Mouse (Mus musculus) liver, postnatal 0 days (tissue): ENCODE measurements at regions not wholly inside any gene's neighbourhood (a gene's known extent, or its start where the extent isn't known, plus 50 kb on each side); places are given as distances from the start of the nearest gene placed in this dataset.

Source experiments
- ATAC-seq: fragments of 200-750 bp; cut with Nextera tagmentation; 2 replicates; pipeline ENCODE4 v1.8.0; 2017; ENCODE audit warnings: mild to moderate bottlenecking, moderate library complexity
- DNase-seq: peaks from one replicate; pipeline ENCODE4 v3.0.0-alpha.2; 2016
- H3K27ac ChIP-seq: fragments of 300-500 bp; sonication (generic); 2 replicates; pipeline ENCODE4 v1.5.1; 2014; ENCODE audit warnings: antibody characterized with exemption, moderate library complexity, mild to moderate bottlenecking, low read depth
- H3K27me3 ChIP-seq: fragments of 300-500 bp; sonication (generic); 2 replicates; pipeline ENCODE4 v1.6.1; 2014; ENCODE audit warnings: low read length, control low read depth, mixed read lengths; ENCODE audit not compliant: insufficient read depth
- H3K36me3 ChIP-seq: fragments of 300-500 bp; sonication (generic); replicated peaks from 2 replicates; pipeline ENCODE4 v1.6.1; 2014; ENCODE audit warnings: mild to moderate bottlenecking, control low read depth, low read length, moderate library complexity, mixed read lengths; ENCODE audit not compliant: insufficient read depth
- H3K4me1 ChIP-seq: fragments of 300-500 bp; sonication (generic); 2 replicates; pipeline ENCODE4 v1.6.1; 2014; ENCODE audit warnings: antibody characterized with exemption, mild to moderate bottlenecking, control low read depth; ENCODE audit not compliant: insufficient read depth
- H3K4me2 ChIP-seq: fragments of 300-500 bp; sonication (generic); 2 replicates; pipeline ENCODE4 v1.6.1; 2014; ENCODE audit warnings: low read depth, mild to moderate bottlenecking, low read length, moderate library complexity, mixed read lengths
- H3K4me3 ChIP-seq: fragments of 300-500 bp; sonication (generic); 2 replicates; pipeline ENCODE4 v1.5.1; 2014; ENCODE audit warnings: low read depth, low read length
- H3K9ac ChIP-seq: fragments of 300-500 bp; sonication (generic); replicated peaks from 2 replicates; pipeline ENCODE4 v1.6.1; 2014; ENCODE audit warnings: mild to moderate bottlenecking, moderate library complexity
- H3K9me3 ChIP-seq: fragments of 300-500 bp; sonication (generic); 2 replicates; pipeline ENCODE4 v1.6.1; 2016; ENCODE audit warnings: mild to moderate bottlenecking, control low read depth, low read length, mixed read lengths
- CTCF ChIP-seq: sonication (generic); IDR thresholded peaks from 2 replicates; pipeline ENCODE4 v1.5.1; 2016; ENCODE audit warnings: antibody characterized with exemption, low read depth
- EP300 ChIP-seq: IDR thresholded peaks from 2 replicates; pipeline ENCODE4 v1.6.1; 2016; ENCODE audit warnings: antibody characterized with exemption, low read depth, mild to moderate bottlenecking
- WGBS: fragments of 180-500 bp; shearing (Covaris S2); extraction: QIAGEN DNeasy Blood & Tissue Kit; methylation state at CpG from one replicate; pipeline ENCODE4 v1.1.7; 2014; ENCODE audit not compliant: insufficient replicate concordance; 5-methylcytosine and 5-hydroxymethylcytosine counted together

DNA sequence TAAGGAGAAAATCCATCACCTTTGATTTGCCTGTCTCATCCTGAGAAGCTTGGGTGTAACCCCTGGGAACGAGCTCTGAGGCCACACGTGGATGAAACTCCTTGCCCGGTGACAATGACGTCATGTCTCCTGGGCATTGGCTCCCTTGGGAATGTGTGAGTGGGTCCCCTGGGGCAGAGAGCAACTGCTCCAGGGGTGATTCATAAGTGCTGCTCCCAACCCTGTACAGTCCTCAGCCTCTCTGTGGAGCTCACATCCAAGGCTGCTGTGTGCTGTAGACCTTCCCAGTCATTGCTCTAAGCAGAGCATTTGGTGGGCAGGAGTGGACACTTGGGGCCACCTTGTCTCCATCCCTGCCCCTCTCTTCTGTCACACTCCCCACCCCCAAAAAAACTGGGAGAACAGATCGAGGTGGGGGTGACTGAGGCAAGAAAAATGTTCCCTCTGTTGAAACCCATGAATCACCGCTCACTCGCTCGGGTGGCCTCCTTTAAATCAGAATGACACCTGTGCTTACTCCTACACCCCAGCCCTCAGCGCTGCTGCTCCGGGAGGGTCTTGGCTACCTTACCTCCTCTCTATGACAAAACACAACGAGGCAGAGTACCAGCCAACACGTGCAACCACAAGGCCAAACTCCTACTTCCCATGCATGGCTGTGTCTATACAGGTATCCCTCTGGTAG, 321.3 kb downstream of the Sox9 start:
- Histone ChIP-seq H3K9me3 (no peaks in the 10 kb centered on the region), H3K4me1 (peaks cover 8% of the 10 kb centered on the region), H3K27me3 (no peaks in the 10 kb centered on the region), H3K4me3 (no peak overlapping the region), H3K27ac (no peak overlapping the region), H3K4me2 (no peak overlapping the region), H3K36me3 (no peaks in the 10 kb centered on the region), H3K9ac (no peak overlapping the region)
- no peak for TF ChIP-seq EP300
- TF ChIP-seq CTCF, result no peak
- 78% methylated on average over 12 of the region's 12 CpGs for WGBS
- ATAC-seq (no peak), DNase-seq (no peak)

DNA sequence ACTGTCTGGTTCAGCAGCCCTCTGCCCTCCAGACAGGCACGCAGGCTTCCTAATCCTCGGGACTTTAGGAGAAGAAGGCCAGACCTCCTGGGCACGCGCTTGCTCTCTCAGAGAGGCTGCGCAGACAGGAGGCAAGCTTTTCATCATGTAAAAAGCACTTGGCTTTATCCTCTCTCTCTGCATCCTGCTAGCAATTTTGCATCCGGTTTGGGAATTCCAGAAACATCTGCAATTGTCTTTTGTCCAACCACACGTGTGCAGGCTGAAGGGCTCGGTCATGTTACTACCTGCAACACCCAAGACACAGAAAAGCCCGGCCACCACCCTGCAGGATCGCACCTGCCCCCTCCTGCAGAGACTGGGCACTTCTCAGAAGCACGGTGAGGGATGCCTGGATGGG, 323.3 kb downstream of the Sox9 start:
- Histone ChIP-seq H3K4me2 (no peak overlapping the region), H3K9ac (no peak overlapping the region), H3K9me3 (no peaks in the 10 kb centered on the region), H3K27me3 (no peaks in the 10 kb centered on the region), H3K27ac (no peak overlapping the region), H3K4me1 (peaks cover 8% of the 10 kb centered on the region), H3K4me3 (no peak overlapping the region), H3K36me3 (no peaks in the 10 kb centered on the region)
- DNase-seq (no peak), ATAC-seq (no peak)
- no peak for TF ChIP-seq EP300
- TF ChIP-seq CTCF, result no peak
- 75% methylated on average over 11 of the region's 11 CpGs for WGBS

DNA sequence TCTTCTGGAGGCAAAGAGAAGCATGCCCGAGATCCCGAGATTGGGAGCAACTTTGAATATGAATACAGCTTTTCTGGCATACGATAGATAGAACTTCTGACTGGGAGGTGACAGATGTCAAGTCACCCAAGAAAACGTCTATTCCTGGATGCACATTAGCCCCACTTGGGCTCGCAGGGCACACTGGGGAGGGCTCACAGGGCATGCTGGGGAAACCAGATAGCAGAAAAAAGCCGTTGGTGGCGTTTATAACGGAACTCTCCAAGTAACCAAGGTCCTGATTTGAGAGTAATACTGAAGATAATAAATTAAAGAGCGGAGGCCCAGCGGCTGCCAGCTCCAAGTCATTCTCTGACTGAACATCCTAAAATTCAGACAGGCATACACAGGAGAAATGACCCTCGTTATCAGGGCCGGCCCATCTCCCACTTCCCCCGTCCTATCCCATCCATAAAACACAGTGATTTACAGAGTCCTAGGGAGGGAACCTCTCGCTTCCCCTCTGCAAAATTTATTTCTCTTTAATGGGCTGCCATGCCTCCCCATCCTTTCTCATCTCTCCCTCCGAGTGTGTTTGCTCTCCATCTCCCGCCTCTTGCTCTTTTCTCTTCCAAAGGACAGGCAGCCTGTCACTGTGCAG, 325.3 kb downstream of the Sox9 start:
- Histone ChIP-seq H3K27me3 (no peaks in the 10 kb centered on the region), H3K4me1 (no peaks in the 10 kb centered on the region), H3K9me3 (no peaks in the 10 kb centered on the region), H3K4me2 (no peak overlapping the region), H3K27ac (no peak overlapping the region), H3K4me3 (no peak overlapping the region), H3K9ac (no peak overlapping the region), H3K36me3 (no peaks in the 10 kb centered on the region)
- ATAC-seq, result peak; percentile 21; the same call in 1 of the 2 replicates
- peak; percentile 84 for TF ChIP-seq EP300
- no peak for TF ChIP-seq CTCF
- 51% methylated on average over 16 of the region's 16 CpGs for WGBS
- no peak for DNase-seq

DNA sequence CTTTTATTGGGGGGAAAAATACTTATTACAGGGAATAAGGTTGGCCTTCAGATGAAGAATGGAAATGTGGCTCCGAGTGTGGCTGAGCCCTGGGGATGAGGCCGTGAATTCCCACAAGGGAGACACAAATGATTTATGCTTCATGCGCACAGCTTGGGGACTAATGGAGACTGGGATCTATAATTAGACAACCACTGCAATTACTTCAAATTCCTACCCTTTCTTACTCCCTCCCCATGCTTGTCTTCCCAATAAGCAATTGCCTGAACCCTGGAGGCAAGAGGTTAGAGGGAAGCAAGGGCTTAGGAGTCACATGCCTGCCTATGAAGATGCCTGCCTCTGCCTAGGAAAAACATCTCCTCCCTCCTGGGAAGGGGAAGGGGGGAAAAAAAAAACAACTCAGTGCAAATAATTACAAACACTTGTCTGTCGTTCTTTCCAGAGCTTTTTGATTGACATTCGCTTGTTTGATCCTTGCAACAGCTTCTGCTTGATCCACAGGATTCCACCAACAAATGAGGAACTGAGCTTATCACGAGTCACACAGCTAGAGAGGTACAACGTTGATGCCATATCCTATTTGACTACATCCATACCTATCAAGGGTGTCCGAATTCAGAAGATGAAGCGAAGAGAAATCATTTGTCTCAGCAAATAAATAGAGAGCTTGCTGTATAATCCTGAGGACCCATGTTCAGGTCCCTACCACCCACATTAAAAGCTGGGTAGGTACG, 326.1 kb downstream of the Sox9 start:
- H3K9ac ChIP-seq, result no peak overlapping the region
- TF ChIP-seq CTCF (no peak), EP300 (no peak)
- no peak overlapping the region for H3K27ac ChIP-seq
- no peak for ATAC-seq
- 52% methylated on average over 10 of the region's 10 CpGs for WGBS
- H3K27me3 ChIP-seq, result no peaks in the 10 kb centered on the region
- no peak for DNase-seq
- no peak overlapping the region for H3K4me3 ChIP-seq
- H3K36me3 ChIP-seq, result no peaks in the 10 kb centered on the region
- H3K9me3 ChIP-seq, result no peaks in the 10 kb centered on the region
- H3K4me2 ChIP-seq, result no peak overlapping the region
- H3K4me1 ChIP-seq, result no peaks in the 10 kb centered on the region

DNA sequence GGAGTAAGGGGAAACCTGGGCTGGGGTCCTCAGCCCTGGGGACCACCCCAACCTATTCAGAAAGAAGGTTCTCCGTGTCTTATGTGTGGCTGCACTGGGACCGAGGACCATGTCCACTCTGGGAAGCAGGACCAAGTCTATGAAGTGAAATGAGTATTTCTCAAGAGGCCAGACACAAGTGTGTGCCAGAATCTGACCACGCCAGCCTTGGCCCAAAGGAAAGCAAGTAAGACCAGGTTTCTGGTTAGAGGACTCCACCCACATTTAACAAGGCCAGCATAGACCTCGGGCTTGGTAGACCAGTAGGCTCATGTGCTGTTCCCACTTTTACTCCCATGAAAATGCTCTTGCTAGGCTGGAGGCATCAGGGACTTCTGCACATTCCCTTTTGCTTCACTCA, 327.1 kb downstream of the Sox9 start:
- Histone ChIP-seq H3K4me2 (no peak overlapping the region), H3K36me3 (no peaks in the 10 kb centered on the region), H3K9me3 (no peaks in the 10 kb centered on the region), H3K9ac (no peak overlapping the region), H3K27ac (no peak overlapping the region), H3K27me3 (no peaks in the 10 kb centered on the region), H3K4me3 (no peak overlapping the region), H3K4me1 (no peaks in the 10 kb centered on the region)
- no peak for ATAC-seq
- DNase-seq, result no peak
- TF ChIP-seq CTCF (no peak), EP300 (no peak)
- 72% methylated on average over 4 of the region's 4 CpGs for WGBS

DNA sequence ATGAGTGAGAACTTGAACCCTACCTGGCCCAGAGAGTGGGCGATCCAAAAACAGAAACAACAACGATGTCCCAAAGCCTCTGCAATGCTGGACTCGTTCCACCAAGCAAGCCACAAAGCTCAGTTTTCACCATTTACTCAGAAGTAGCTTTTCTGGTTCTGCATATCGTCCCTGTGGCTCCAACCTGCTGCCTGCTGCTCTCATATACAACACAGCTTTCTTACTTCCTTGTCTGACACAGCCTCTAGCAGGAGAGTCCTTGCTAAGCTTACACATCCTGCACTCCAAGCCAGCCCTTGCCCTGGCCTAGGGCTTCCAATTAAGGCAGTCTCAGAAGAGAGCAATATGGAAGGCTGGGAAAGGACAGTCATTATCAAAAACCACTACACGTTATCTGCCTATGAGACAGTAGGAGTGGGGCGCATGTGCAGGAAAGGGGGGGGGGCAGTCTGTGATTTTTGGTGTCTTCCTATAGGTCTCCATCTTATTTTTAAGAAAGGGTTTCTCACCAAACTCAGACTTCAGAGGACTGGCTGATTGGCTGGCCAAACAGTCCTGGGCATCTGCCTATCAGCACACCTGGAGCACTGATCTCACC, 331.3 kb downstream of the Sox9 start:
- H3K9me3 ChIP-seq, result no peaks in the 10 kb centered on the region
- H3K4me1 ChIP-seq, result no peaks in the 10 kb centered on the region
- 78% methylated on average over 6 of the region's 6 CpGs for WGBS
- no peak overlapping the region for H3K27ac ChIP-seq
- TF ChIP-seq EP300, result no peak
- TF ChIP-seq CTCF, result no peak
- H3K36me3 ChIP-seq, result no peaks in the 10 kb centered on the region
- no peak overlapping the region for H3K4me3 ChIP-seq
- no peak for DNase-seq
- ATAC-seq, result no peak
- no peak overlapping the region for H3K9ac ChIP-seq
- no peak overlapping the region for H3K4me2 ChIP-seq
- no peaks in the 10 kb centered on the region for H3K27me3 ChIP-seq
